Mouse (Mus musculus) ZHBTc4 (cell line): ENCODE data around the gene Klk6.

Source experiments
- DNase-seq: peaks from one replicate; pipeline ENCODE4 v3.0.0-alpha.2; 2011; ENCODE audit warnings: low read depth, low spot score

The Klk6 gene

DNA sequence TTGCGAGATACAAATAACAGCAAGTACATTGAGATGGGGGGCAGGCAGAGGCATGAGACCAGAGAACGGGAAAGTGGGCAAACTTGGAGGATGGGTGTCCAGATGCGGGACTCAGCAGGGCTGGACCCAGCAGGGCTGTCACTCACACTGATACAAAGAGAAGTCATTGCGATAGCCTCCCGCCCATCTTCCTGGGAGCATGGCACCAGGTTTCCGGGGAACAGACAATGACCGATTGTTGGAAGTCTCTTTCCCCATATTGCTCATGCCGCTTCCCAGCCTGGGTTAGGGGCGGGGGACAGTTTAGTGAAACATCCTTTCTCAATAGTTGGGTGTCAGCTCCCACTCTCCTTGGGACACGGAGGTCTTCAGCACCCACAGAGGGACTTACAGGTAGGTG is at the start of gene Klk6:
Gene Klk6 (plus strand): TSS at position 301 of the 400 bp plus-strand sequence.
- no peak for DNase-seq

GRCm38 (mm10) chr7:43774802-43775201 is 49.5 kb upstream of the Klk6 start:
- DNase-seq = no peak

- DNase-seq = peak; percentile 61
Observed at GRCm38 (mm10) chr7:43775311-43776057, 48.8 kb upstream of the Klk6 start.

GRCm38 (mm10) chr7:43776506-43776905 is 47.8 kb upstream of the Klk6 start:
- DNase-seq = no peak

DNA sequence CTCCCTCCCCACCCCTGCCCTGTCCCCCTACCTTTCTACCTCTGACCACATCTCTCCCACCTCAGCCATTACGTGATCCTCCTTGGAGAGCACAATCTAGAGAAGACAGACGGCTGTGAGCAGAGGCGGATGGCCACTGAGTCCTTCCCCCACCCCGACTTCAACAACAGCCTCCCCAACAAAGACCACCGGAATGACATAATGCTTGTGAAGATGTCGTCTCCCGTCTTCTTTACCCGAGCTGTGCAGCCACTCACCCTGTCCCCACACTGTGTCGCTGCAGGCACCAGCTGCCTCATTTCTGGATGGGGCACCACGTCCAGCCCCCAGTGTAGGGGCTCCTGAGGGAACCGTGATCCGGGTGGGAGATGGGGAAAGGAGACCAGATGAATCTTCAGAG is 46.9 kb upstream of the Klk6 start:
- DNase-seq = no peak

DNA sequence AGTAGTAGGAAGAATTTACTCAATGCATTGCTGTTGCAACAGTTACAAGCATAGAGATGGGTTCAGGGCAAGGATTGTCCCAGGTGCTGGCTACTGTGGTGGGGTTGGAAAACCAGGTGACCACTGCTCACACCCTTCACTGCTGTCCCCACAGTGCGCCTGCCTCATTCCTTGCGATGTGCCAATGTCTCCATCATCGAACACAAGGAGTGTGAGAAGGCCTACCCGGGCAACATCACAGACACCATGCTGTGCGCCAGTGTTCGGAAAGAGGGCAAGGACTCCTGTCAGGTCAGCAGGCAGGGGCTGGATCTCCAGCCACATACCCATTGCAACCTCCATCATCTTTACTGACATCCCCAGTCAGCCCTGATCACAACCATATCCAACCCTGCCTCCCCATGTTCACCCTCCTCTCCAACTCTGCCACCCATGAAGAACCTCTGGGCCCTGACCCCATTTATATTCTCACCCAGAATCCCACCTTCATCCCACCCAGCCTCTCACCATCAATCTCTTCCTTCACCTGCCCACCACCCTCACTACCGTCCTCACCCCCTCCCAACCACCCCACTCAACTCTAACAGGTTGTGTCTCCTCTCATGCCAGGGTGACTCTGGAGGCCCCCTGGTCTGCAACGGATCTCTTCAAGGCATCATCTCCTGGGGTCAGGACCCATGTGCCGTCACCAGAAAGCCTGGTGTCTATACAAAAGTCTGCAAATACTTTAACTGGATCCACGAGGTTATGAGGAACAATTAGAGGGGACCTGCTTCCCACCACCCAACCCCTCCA is 45.9 kb upstream of the Klk6 start:
- no peak for DNase-seq

DNA sequence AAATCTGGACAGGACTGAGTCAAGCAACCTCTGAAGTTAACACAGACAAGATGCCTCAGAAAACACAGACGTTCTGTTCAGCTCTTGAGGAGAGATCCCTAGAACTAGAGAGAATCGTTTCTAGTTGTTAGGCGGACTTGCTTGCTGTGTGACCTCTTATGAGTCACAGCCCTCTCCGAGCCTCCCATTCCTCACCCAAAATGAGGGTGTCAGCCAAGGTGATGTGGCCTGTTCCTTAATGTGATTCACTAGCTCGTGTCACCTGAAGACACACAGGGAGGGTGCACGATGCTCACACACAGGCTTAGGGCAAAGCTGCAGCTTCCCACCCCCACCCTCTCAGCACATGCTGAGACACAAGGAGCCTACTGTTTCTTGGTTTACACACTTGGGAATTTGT is 44.1 kb upstream of the Klk6 start:
- DNase-seq = no peak

DNA sequence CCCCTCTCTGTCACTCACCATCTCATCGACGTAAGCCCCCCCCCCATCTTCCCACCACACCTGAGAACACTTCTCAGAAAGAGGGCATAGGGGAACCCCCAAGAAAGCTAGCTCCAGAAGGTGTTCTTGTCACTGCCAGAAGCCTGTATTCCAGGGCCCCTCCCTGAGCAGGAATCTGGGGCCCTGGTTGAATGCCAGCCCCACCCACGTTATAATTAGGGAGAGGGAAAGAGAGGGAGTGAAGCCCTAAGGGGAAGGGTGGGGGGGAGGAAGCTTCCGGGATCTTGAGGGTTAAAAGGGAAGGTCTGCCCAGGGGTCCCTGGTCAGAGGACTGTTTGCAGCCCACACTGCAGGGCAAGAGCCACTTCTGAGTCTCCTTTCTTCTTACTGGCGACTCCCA is 43.6 kb upstream of the Klk6 start, which contains the start of gene Klk10:
Gene Klk10 (plus strand): TSS at position 290 of the 400 bp plus-strand sequence.
- DNase-seq = peak; percentile 46

- no peak for DNase-seq
Observed at GRCm38 (mm10) chr7:43781541-43781940, 42.8 kb upstream of the Klk6 start.

DNA sequence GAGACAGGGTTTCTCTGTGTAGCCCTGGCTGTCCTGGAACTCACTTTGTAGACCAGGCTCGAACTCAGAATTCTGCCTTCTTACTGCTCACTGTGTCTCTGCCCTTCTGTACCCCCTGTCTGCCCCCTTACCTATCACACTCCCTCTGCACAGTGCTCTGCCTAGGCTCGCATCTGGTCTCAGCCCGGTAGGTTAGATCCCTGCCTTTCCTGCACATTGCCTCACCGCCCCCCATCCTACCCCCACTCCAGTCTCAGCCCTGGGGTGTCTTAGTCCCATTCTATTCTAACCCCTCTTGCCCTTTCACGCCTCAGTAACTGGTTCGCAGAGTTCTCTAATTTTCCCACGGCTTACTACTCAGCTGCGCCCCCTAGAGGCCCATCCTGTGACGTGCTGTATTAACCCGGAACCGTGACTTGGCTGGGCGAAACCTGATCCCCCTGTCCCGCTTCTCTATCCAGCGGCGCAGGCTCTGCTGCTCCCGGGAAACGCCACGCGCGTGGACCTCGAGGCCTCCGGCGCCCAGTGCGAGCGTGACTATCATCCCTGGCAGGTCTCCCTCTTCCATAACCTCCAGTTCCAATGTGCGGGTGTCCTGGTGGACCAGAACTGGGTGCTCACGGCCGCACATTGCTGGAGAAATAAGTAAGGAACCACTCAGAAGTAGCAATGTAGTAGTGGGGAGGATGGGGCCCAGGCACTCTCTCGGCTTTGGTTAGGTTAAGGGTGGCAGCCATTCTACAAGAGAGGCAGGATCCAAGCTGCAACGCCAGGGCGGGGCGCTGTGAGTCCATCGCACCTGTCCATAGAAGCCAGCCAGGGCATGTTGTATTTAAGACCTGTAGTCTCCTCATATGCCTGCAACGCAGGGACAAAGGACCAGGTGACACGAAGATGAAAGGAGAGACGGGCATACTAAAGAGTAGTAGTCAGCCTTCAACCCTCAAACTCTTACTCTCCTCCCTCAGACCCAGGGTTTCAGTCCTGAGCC is 41.7 kb upstream of the Klk6 start:
- peak; percentile 91 for DNase-seq

DNA sequence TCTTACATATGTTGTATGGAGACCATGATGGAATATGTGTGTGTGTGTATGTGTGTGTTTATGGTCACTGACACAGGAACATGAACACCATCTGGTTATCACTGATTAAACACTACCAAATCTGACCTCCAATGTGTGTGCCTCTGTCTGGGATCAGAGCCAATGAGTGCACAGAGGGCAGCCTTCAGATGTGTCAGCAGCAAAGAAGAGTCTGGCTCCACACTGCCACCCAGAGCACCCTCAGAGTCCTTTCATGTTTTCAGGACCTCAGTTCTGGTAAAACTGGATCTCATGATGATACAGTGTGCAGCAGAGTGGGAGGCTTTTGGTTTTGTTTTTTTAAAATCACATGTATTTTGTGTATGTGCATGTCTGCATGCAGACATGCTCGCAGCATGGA is 39.0 kb upstream of the Klk6 start:
- no peak for DNase-seq

- DNase-seq = no peak
Observed at GRCm38 (mm10) chr7:43788096-43788495, 36.2 kb upstream of the Klk6 start.

DNA sequence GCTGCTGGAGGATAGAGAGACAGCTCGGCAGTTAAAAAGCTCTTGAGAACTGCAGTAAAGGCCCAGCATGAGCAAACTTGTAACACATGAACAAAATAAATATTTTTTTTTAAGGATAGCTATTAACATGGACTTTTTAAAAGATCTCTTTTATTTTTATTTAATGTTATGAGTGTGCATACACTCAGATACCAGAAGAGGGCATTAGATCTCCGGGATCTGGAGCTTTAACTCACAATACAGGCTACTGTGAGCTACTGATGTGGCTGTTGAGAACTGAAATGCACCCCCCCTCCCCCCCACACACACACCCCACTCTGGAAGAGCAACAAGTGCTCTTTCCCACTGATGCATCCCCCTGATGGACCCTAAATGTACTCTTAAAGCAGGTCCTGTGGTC is 35.0 kb upstream of the Klk6 start:
- no peak for DNase-seq

GRCm38 (mm10) chr7:43791591-43791990 is 32.7 kb upstream of the Klk6 start, which contains the start of gene Klk9:
Gene Klk9, plus strand, starts transcription at chr7:43791891.
- DNase-seq = no peak

DNA sequence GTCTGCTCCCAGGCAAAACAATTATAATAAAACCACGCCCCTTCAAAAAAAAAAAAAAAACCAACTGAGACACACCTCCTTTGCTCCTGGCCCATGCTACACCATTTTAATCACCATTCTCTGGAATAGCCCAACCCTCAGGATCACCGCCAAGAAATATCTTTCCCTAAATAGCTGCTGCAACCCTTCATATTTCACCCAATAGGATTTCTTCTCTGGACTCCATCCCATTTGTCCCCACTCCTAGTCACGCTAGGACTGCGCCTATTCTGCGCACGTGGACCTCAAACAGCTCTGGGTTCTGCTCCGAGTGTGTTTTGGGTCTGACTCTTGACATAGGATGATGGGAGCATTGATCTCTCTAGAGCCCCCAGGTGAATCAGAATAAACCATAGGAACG is 27.9 kb upstream of the Klk6 start:
- no peak for DNase-seq

- peak; percentile 51 for DNase-seq
Observed at GRCm38 (mm10) chr7:43797333-43797769, 26.9 kb upstream of the Klk6 start, which contains the start of gene Klk8. Gene Klk8, plus strand, starts transcription at chr7:43797577.

DNA sequence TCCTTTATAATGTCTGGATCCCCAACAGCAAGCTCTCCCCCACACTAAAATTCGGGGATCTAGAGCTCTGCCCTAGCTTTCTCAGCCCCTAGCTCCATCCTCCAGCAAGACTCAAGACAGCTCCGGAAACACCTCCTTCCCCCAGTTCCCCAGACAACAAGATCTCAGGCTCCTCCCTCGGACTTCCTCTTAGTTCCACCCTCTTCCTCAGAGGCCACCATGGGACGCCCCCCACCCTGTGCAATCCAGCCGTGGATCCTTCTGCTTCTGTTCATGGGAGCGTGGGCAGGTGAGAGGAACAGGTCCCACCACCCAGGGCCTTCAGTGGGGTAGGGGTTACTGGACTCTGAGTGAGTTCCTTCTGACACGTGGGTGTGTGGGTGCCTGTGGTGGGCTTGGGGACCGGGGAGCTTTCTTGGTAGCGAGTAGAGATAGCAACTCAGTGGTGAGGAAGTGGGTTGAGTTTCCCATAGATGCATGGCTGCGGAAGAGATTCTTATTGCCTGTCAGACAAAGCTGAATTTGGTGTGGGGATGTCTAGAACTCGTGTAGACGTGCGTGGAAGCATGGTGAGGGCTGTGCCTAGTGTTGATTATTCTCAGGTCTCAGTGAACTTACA is 26.3 kb upstream of the Klk6 start:
- no peak for DNase-seq

DNA sequence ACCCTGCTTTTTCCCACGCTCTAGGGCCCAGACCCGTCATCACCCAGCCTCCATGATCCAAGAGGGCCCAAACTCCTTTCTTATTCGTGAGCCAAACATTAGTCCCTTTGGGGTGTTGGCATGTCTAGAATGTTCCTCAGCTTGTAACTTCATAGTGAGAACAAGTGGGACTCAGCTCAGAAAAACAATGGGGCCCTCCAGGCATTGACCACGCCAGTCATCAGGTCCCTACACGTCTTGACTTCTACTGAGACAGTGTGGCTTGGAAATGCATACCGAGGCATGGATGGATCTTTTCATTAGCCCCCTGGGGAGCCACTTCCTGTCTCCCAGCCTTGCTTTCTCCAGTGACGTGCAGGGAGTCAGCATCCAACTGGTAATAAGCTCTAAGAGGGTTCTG is 24.4 kb upstream of the Klk6 start:
- DNase-seq = peak; percentile 81

DNA sequence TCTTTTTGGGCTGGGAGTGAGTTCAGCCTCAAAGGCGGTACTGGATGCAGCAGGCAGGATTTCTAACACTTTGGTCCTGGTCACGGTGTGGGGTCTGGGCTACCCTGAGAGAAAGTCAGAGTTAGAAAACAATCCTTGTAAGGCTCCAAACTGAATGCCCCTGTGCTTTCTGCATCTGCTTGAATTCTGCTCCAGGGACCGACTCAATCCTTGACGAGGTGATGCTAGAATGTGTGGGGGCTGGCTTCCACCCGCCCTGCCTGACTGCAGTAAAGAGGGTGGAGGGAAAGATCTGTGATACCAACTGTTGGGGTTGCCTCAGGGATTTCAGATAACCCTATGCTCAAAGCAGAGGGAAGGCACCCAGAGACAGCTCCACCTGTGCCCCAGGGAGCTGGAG is 13.3 kb upstream of the Klk6 start, which contains the start of gene Klk7:
Gene Klk7 (plus strand): TSS at position 301 of the 400 bp plus-strand sequence.
- DNase-seq = no peak

DNA sequence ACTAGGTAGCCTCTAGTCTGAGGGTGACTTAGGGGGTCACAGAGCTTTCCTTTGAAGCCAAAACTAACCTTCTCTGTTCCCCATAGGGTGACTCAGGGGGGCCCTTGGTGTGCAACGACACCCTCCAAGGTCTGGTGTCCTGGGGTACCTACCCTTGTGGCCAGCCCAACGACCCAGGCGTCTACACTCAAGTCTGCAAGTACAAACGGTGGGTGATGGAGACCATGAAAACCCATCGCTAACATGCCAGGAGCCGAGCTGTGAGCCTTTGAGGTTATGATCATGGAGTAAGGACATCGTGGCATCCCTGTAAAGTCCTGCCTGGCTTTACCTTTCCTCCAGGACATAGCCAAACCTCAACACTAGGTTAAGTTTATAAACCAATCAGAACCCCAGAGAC is 9.1 kb upstream of the Klk6 start:
- no peak for DNase-seq

- DNase-seq = peak; percentile 86
Observed at GRCm38 (mm10) chr7:43816746-43817145, 7.6 kb upstream of the Klk6 start.
